Mouse (Mus musculus) neural tube, embryonic 15.5 days (tissue): Measurements from ENCODE around the gene Twf1. TPM values are rescaled to one million over a fixed set of nuclear protein-coding genes. Genes with fewer than 3 reads are reported as not detected.

ENCODE experiments used
- ATAC-seq: fragments of 200-750 bp; cut with Nextera tagmentation; 2 replicates; pipeline ENCODE4 v1.8.0; 2017; ENCODE audit warnings: mild to moderate bottlenecking, moderate TSS enrichment, moderate library complexity; ENCODE audit not compliant: low FRiP score
- H3K27ac ChIP-seq: fragments of 300-500 bp; sonication (generic); replicated peaks from 2 replicates; pipeline ENCODE4 v1.5.1; 2015; ENCODE audit warnings: mild to moderate bottlenecking, inconsistent platforms
- H3K27me3 ChIP-seq: fragments of 300-500 bp; sonication (generic); replicated peaks from 2 replicates; pipeline ENCODE4 v1.6.1; 2015; ENCODE audit warnings: inconsistent platforms
- H3K36me3 ChIP-seq: fragments of 300-500 bp; sonication (generic); 2 replicates; pipeline ENCODE4 v1.6.1; 2015; ENCODE audit warnings: inconsistent platforms
- H3K4me1 ChIP-seq: fragments of 300-500 bp; sonication (generic); 2 replicates; pipeline ENCODE4 v1.6.1; 2015; ENCODE audit warnings: inconsistent platforms
- H3K4me2 ChIP-seq: fragments of 300-500 bp; sonication (generic); 2 replicates; pipeline ENCODE4 v1.6.1; 2015; ENCODE audit warnings: inconsistent platforms, mild to moderate bottlenecking, moderate library complexity
- H3K4me3 ChIP-seq: fragments of 300-500 bp; sonication (generic); replicated peaks from 2 replicates; pipeline ENCODE4 v1.5.1; 2015; ENCODE audit warnings: mild to moderate bottlenecking, inconsistent platforms
- H3K9ac ChIP-seq: fragments of 300-500 bp; sonication (generic); replicated peaks from 2 replicates; pipeline ENCODE4 v1.6.1; 2015; ENCODE audit warnings: mild to moderate bottlenecking, inconsistent platforms
- H3K9me3 ChIP-seq: fragments of 300-500 bp; sonication (generic); replicated peaks from 2 replicates; pipeline ENCODE4 v1.6.1; 2016; ENCODE audit warnings: inconsistent platforms
- WGBS: fragments of 180-500 bp; shearing (Covaris S2); methylation state at CpG from one replicate; pipeline ENCODE4 v1.1.7; 2015; ENCODE audit warnings: mixed read lengths; 5-methylcytosine and 5-hydroxymethylcytosine counted together
- polyA plus RNA-seq: library from polyadenylated mRNA; unstranded; fragments of >200 nt; fragmentation: Nextera tagmentation; extraction: Ambion mirVana; gene quantifications from 2 replicates; pipeline ENCODE4 v1.2.1, GENCODE M21; 2015

The Twf1 gene
- polyA plus RNA-seq, 1 experiment from 2014 or later, result 66.3 TPM

DNA sequence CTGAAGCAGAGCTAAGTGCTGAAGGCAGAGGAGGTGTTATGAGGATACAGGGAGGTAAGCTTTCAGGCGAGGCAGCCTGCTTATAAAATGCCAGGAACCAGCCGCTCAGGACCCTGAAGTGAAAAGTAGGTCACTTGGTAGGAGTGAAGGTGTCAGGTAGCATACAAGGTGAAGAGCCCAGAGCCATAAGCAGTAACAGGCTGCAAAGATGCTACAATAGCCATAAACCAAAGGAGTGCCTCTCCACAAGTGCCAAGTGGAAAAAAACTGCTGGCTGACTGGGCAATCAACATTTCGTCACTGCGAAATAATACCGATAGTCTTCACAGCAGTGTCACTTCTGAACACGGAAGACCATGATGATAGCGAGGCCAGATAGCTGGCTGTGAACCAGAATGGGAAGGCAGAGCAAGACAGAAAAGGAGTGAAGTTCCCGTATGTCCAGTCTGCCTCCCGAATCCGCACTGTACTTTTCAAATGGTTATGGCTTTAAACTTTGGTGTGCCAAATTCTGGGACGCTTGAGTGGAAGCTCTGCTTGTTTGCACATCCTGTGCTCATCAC, 10.5 kb upstream of the Twf1 start:
- Histone ChIP-seq H3K4me3 (no peak overlapping the region), H3K36me3 (no peaks in the 10 kb centered on the region), H3K27ac (no peak overlapping the region), H3K9me3 (no peaks in the 10 kb centered on the region), H3K9ac (no peak overlapping the region), H3K4me2 (no peak overlapping the region), H3K27me3 (no peaks in the 10 kb centered on the region), H3K4me1 (no peaks in the 10 kb centered on the region)
- WGBS, result 74% methylated on average over 11 of the region's 11 CpGs
- ATAC-seq, result no peak

DNA sequence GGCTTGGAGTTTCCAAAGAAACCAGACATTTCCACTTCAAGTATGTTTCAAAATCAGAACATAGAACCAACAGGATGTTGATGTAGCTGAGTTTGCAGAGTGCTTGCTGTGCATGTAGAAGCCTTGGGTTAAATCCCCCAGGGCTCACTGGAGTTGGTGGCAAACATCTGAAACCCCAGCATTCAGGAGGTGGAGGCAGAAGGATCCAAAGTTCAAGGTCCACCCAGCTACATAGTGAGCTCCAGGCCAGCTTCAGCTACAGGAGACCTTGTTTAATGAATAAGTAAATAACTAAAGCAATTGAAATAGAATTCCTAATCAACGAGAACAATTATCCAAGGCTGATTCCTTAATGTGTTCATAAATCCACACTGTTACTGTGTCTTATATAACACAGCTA, 3.9 kb upstream of the Twf1 start:
- Histone ChIP-seq H3K9ac (no peak overlapping the region), H3K36me3 (no peaks in the 10 kb centered on the region), H3K4me1 (peaks cover 8% of the 10 kb centered on the region), H3K27me3 (no peaks in the 10 kb centered on the region), H3K27ac (no peak overlapping the region), H3K9me3 (no peaks in the 10 kb centered on the region), H3K4me2 (no peak overlapping the region), H3K4me3 (no peak overlapping the region)
- no peak for ATAC-seq
- 81% methylated on average over 1 of the region's 1 CpGs for WGBS

DNA sequence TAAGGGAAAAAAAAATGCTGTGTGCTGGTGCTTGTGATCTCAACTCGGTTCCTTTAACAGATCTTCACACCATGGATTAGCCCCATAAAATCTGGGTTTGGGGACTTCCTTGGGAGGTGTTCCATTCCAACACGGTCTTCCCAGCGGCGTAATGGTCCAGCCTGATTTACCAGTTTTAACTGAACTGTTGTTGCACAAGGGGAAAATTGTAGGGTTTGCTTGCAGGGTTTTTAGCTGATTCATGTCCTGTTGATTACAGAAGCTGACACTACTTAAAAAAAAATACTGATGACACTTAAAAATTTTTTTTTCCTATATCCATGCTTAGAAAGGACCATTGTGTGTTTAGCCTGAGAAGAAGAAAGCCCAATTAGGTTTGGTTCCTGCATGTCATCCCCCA, 1.7 kb upstream of the Twf1 start:
- WGBS, result 73% methylated on average over 4 of the region's 4 CpGs
- Histone ChIP-seq H3K4me1 (peaks cover 18% of the 10 kb centered on the region), H3K9me3 (no peaks in the 10 kb centered on the region), H3K27me3 (no peaks in the 10 kb centered on the region), H3K36me3 (0 out of 2 replicates have a peak, but pooled peaks cover under 1% of the 10 kb centered on the region), H3K9ac (no peak overlapping the region), H3K4me3 (no peak overlapping the region), H3K4me2 (no peak overlapping the region), H3K27ac (no peak overlapping the region)
- ATAC-seq, result no peak

DNA sequence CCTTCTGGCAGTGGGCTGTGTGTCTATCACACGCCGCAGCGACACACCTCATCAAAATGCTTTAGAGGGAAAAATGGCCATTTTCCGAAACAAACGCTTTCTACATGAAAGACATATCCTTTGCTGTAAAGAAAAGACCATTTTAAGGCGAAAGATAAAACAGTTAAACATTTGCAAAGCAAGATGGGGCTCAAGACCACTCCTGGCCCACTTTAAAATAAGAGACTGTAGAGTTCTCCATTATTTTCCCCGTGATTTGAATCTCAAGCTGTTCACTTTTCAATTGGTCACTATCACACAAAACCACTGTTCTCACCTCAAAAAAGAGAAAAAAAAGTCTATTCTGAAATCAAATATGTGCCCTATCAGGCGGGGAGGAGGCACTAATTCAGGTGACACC, 394 bp upstream of the Twf1 start:
- peak overlapping the region; percentile 77 for H3K4me2 ChIP-seq
- no peaks in the 10 kb centered on the region for H3K9me3 ChIP-seq
- 15% methylated on average over 8 of the region's 8 CpGs for WGBS
- H3K27ac ChIP-seq, result peak overlapping the region; percentile 56; the same call in 1 of the 2 replicates
- peaks cover 10% of the 10 kb centered on the region; the same call in 1 of the 2 replicates for H3K36me3 ChIP-seq
- no peaks in the 10 kb centered on the region for H3K27me3 ChIP-seq
- ATAC-seq, result peak; percentile 56
- H3K4me1 ChIP-seq, result peaks cover 18% of the 10 kb centered on the region
- H3K4me3 ChIP-seq, result peak overlapping the region; percentile 92
- H3K9ac ChIP-seq, result peak overlapping the region; percentile 36

DNA sequence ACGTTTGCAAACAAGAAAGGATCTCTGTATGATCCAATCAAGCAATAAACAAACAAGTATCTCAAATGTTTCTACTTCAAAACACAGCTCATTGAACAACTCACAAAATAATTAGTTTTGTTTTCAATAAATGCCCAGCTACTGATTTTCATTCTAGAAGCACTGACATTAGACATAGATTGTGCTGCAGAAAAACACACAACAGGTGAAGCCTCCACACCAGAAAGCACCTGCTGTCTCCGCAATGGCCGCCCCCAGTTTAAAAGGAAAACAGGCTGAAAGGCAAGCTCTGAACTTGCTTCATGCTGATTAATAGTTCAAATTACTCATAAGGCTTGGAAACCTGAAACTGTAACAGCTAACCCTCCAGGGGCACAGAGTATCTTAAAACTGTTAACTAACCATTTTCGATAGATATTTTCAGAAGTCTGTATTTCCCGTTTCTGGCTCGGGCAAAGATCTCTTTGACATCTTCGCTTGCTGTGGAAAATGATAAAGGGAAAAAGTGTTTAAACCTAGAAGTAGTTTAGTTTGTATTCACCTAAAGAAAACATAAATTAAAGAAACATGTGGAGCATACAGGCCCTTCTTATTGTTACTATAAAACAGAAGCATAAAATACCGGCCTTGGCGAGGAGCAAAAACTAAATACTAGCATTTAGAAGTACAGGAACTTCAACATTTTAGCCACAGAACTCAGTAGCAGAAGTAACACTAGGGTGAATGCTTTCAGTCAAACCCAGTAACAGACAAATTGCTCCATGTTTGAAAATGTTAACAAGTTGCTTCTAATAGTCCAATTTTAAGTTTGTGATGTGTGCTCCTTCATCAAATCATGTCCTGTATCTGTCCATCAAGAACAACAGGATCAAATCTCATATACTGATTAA, 1.6 kb downstream of the Twf1 start:
- ATAC-seq, result no peak
- Histone ChIP-seq H3K27ac (no peak overlapping the region), H3K9me3 (no peaks in the 10 kb centered on the region), H3K4me2 (peak overlapping the region; percentile 77), H3K4me1 (peaks cover 18% of the 10 kb centered on the region), H3K9ac (no peak overlapping the region), H3K36me3 (peaks cover 31% of the 10 kb centered on the region), H3K4me3 (no peak overlapping the region), H3K27me3 (no peaks in the 10 kb centered on the region)
- WGBS, result 87% methylated on average over 9 of the region's 9 CpGs

DNA sequence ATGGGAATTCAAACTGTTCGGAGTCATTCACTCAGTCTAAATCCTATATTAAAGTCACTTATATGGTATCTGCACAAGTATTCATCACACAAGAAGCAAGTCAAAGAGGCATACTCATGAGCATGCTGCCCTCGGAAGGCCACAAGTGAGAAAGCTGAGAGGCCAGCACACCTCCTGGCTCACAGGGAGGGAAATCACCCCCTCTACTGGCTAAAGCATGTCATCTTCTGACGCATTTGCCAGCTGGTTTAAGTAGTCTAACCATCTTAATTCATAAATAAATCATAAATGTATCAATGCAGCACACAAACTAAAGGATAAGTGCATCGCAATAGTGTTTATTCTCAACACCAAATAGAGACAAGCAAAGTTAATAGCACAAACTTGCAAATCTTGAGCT, 5.0 kb downstream of the Twf1 start:
- H3K4me1 ChIP-seq, result peaks cover 14% of the 10 kb centered on the region
- H3K27ac ChIP-seq, result no peak overlapping the region
- peaks cover 59% of the 10 kb centered on the region for H3K36me3 ChIP-seq
- no peak overlapping the region for H3K9ac ChIP-seq
- WGBS, result 84% methylated on average over 4 of the region's 4 CpGs
- no peak for ATAC-seq
- H3K4me2 ChIP-seq, result no peak overlapping the region
- no peaks in the 10 kb centered on the region for H3K9me3 ChIP-seq
- H3K4me3 ChIP-seq, result no peak overlapping the region
- H3K27me3 ChIP-seq, result no peaks in the 10 kb centered on the region

DNA sequence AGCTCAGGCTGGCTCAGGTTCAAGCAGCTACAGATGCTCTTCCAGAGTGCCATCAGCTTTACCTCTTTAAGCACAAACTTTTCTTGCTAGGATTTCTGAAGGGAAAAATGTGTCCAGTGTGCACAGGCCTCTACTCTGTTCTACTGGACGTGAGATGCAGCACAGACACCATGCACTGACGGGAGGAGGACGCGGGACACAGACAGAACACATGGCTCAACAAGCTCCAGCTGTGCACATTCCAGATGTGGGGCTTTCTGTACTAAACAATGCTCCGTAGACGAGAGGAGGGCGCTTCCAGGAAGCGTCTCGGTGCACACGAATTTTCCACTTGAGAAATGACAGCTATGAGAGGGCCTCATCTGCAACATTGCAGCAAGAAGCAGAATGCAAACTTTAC, 6.5 kb downstream of the Twf1 start:
- peaks cover 68% of the 10 kb centered on the region for H3K36me3 ChIP-seq
- peaks cover 5% of the 10 kb centered on the region for H3K4me1 ChIP-seq
- no peak overlapping the region for H3K27ac ChIP-seq
- no peaks in the 10 kb centered on the region for H3K27me3 ChIP-seq
- ATAC-seq, result no peak
- no peak overlapping the region for H3K4me2 ChIP-seq
- H3K4me3 ChIP-seq, result no peak overlapping the region
- no peak overlapping the region for H3K9ac ChIP-seq
- H3K9me3 ChIP-seq, result no peaks in the 10 kb centered on the region
- WGBS, result 86% methylated on average over 10 of the region's 10 CpGs

DNA sequence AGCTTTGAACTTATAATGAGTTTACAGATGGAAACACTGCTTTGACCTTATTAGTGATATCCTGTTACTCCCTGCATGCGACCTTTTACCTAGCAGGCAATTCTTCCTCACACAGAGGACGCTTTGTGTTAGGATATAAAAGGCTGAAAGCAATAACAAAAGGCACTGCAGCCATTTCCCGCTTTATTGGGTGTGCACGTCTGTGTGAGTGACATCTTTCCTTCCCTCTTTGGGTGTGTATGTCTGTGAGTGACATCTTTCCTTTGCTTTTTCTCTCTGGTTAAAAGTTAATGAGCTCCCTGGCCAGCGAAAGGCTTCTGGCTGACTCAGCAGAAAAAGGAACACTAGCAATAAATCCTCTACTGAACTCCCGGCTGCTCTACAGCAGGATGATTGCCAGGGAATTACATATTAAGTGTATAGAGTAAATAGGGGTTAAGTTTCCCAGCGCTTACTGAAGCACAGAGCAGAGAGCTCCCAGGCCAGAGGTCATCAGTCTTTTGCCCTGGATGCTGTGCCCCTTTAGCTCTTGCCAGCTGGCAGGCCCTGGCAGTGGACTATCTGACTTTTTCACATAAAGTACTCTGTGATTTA, 7.6 kb downstream of the Twf1 start:
- Histone ChIP-seq H3K9ac (no peak overlapping the region), H3K27ac (no peak overlapping the region), H3K27me3 (no peaks in the 10 kb centered on the region), H3K36me3 (peaks cover 70% of the 10 kb centered on the region), H3K4me2 (no peak overlapping the region), H3K4me1 (no peaks in the 10 kb centered on the region), H3K9me3 (no peaks in the 10 kb centered on the region), H3K4me3 (no peak overlapping the region)
- 16% methylated on average over 7 of the region's 7 CpGs for WGBS
- no peak for ATAC-seq

DNA sequence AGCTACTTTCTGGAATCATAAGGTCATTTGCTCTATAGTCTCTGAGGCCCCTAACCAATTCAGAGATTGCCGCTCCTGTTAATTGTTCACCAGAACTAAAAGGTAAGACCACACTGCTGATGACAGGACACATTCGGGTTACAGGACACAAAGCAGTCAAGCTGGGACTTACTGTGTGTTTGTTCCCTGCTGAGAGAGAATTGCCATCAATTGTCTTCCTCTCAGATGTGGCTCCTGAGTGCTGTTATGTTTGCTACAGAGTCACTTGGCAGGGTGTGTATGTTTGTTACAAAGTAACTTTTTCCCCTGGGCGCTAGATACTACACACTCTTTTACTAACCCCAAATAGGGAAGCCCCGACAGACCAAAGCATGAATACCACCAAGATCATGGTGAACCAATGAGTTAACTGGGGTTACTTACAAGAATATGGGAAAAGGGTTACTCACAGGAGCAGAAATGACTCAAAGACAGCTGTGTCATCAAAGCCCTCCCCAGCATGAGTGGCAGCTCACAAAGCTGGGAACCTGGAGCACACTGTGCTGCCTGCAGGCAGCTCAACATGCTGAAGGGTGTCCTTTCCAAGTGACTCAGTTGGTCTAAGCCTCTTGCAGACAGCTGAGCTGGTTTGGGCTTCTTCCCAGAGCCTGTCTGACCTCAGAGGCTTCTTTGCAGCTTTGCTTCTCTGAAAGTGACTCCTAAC, 15.0 kb downstream of the Twf1 start:
- Histone ChIP-seq H3K4me1 (no peaks in the 10 kb centered on the region), H3K27ac (no peak overlapping the region), H3K9ac (no peak overlapping the region), H3K4me3 (no peak overlapping the region), H3K9me3 (no peaks in the 10 kb centered on the region), H3K27me3 (no peaks in the 10 kb centered on the region), H3K4me2 (no peak overlapping the region), H3K36me3 (peaks cover 11% of the 10 kb centered on the region)
- WGBS, result 33% methylated on average over 4 of the region's 4 CpGs
- ATAC-seq, result no peak

DNA sequence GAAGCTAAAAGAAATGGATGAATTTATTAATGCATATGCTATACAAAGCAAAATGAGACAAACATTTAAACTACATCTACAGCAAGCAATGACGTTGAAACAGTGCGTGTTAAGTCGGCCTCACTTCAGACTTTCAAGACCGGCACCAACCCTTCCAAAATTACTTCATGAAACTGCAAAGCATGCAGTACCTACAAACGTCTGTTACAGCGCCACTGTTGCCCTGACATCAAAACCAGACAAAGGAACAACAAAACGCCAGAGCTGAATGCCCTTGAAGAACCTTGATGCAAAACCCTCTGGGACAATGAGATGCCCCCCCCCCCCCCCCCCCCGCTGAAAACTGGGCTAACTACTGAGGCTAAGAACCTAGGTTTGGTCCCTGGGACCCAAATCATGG, 16.9 kb downstream of the Twf1 start:
- Histone ChIP-seq H3K4me3 (no peak overlapping the region), H3K9ac (no peak overlapping the region), H3K4me1 (no peaks in the 10 kb centered on the region), H3K4me2 (no peak overlapping the region), H3K9me3 (no peaks in the 10 kb centered on the region), H3K36me3 (no peaks in the 10 kb centered on the region), H3K27ac (no peak overlapping the region), H3K27me3 (no peaks in the 10 kb centered on the region)
- WGBS, result 68% methylated on average over 8 of the region's 8 CpGs
- ATAC-seq, result no peak

DNA sequence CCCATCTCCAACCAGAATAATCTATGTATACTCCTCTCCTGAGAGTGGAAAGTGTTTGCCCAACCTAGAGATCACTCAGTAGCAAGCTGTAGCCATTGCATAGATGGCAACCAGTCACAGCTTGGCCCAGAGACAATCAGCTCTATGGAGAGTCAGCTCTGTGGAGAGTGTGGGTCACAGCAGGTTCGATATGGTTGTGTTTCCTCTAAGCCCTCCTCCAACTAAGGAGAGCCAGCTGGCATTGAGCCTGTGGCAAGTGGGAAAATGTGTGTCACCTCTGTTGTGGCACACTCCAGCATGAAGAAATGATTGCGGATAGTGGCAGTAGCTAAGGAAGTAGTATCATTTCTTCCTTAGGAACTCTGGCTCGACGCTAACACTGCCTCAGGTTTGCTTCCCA, 18.2 kb downstream of the Twf1 start:
- Histone ChIP-seq H3K27ac (no peak overlapping the region), H3K4me1 (no peaks in the 10 kb centered on the region), H3K27me3 (no peaks in the 10 kb centered on the region), H3K36me3 (no peaks in the 10 kb centered on the region), H3K4me2 (no peak overlapping the region), H3K9ac (no peak overlapping the region), H3K4me3 (no peak overlapping the region), H3K9me3 (no peaks in the 10 kb centered on the region)
- no peak for ATAC-seq
- 81% methylated on average over 4 of the region's 4 CpGs for WGBS
